Mouse (Mus musculus) CD4-positive helper T cell, adult 2 months (primary cell): ENCODE measurements at regions not wholly inside any gene's neighbourhood (a gene's known extent, or its start where the extent isn't known, plus 50 kb on each side); places are given as distances from the start of the nearest gene placed in this dataset.

Experiments
- DNase-seq: peaks from one replicate; pipeline ENCODE4 v3.0.0-alpha.2; 2012; ENCODE audit warnings: low read depth, missing footprints, low spot score

DNA sequence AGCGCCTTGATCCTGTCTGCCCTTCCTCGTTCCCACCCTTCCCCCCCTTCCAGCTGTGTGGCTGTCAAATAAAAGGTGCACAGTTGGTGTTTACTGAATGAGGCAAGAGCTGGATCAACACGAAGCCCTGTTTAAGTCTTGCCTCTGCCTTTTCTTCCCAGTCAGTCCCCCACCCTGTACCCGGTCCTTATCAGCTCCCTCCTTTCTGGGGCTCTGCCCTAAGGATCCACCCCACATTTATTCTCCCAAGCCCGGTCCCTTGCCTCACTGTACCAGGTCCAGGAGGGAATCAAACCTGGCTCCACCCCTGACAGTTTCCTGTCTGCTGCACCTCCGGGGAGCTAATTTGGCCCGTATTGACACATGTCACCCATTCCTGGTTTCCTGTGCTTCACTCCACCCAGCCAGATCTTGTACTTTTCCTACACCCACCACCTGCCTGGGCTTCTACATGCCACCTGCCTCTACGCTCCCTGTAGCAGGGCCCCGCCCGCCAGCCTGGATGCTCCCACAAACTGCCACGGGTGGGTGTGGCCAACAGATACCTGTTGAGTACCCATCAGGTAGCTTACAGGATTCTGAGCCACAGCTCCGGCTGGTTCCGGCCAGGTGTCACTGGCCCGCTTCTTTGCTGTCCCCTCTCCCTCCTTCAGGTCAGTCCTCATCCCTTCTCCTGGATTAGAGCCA lies 76.4 kb downstream of the Zfp169 start:
- DNase-seq: no peak
